Mouse (Mus musculus) E14TG2a.4 (cell line): Measurements from ENCODE around the gene Sft2d2.

Experiments used
- CTCF ChIP-seq: conservative IDR thresholded peaks from 2 replicates; pipeline ENCODE4 v1.5.1; 2014; ENCODE audit warnings: low read length
- NANOG ChIP-seq: IDR thresholded peaks from 2 replicates; pipeline ENCODE4 v1.6.1; 2014; ENCODE audit warnings: borderline replicate concordance, low read length, mixed read lengths
- POU5F1 ChIP-seq: IDR thresholded peaks from 2 replicates; pipeline ENCODE4 v1.6.1; 2014; ENCODE audit warnings: low read length, borderline replicate concordance

GRCm38 (mm10) chr1:165132187-165132877 is 61.9 kb downstream of the Sft2d2 start:
- TF ChIP-seq CTCF (peak; percentile 92), NANOG (no peak), POU5F1 (no peak)
